Mouse (Mus musculus) left cerebral cortex, adult 8-10 months (tissue): ENCODE measurements around the gene Abca1. TPM values are rescaled to one million over a fixed set of nuclear protein-coding genes. Genes with fewer than 3 reads are reported as not detected.

Source experiments
- DNase-seq, 2 experiments: peaks; one replicate each; pipeline ENCODE4 v3.0.0; 2022; ENCODE audit warnings: low spot score in 2 of 2
- total RNA-seq, 4 experiments: library from RNA; stranded (reverse); gene quantifications; 2 replicates each; pipeline ENCODE4 v1.2.4; 2022

Gene Abca1
- total RNA-seq, 4 experiments from 2014 or later, result 22.3 to 28.5 (median 23.2) TPM

GRCm38 (mm10) chr4:53009871-53010270 is 149.8 kb downstream of the Abca1 start:
- no peak for DNase-seq

GRCm38 (mm10) chr4:53009183-53009582 is 150.5 kb downstream of the Abca1 start:
- no peak for DNase-seq

- no peak for DNase-seq
Observed at GRCm38 (mm10) chr4:53000154-53000553, 159.5 kb downstream of the Abca1 start.

GRCm38 (mm10) chr4:52999449-52999848 is 160.2 kb downstream of the Abca1 start:
- DNase-seq, result no peak

- no peak for DNase-seq
Observed at GRCm38 (mm10) chr4:52989248-52989647, 170.4 kb downstream of the Abca1 start, which contains the start of gene Nipsnap3a. Gene Nipsnap3a, plus strand, starts transcription at chr4:52989272.

GRCm38 (mm10) chr4:52986266-52986665 is 173.4 kb downstream of the Abca1 start:
- DNase-seq, result no peak

- DNase-seq, result no peak
Observed at GRCm38 (mm10) chr4:52985216-52985615, 174.5 kb downstream of the Abca1 start.

Other genes with a start within 250 kb of the Abca1 start
- gene Olfr272, start 240.7 kb downstream of the Abca1 start, total RNA-seq, result not detected
- not detected for gene Olfr270, start 195.3 kb downstream of the Abca1 start, total RNA-seq
- not detected for gene Nipsnap3a, start 170.6 kb downstream of the Abca1 start, total RNA-seq
- gene Nipsnap3b, start 148.0 kb downstream of the Abca1 start, total RNA-seq, result 10 to 100 TPM; 11.8 to 17.5 (median 13.2) TPM